Mouse (Mus musculus) cerebellum, adult 2 months (tissue): ENCODE results near the gene Gzmm.

Experiments
- CTCF ChIP-seq: fragments of 200-500 bp; IDR thresholded peaks from 2 replicates; pipeline ENCODE4 v1.5.1; 2011; ENCODE audit warnings: low read depth, mild to moderate bottlenecking, control low read depth, low read length, moderate library complexity, borderline replicate concordance; ENCODE audit not compliant: insufficient read depth
- POLR2A ChIP-seq: fragments of 200-500 bp; IDR thresholded peaks from 2 replicates; pipeline ENCODE4 v1.6.1; 2011; ENCODE audit warnings: low read length, control low read depth, borderline replicate concordance; ENCODE audit not compliant: insufficient read depth

DNA sequence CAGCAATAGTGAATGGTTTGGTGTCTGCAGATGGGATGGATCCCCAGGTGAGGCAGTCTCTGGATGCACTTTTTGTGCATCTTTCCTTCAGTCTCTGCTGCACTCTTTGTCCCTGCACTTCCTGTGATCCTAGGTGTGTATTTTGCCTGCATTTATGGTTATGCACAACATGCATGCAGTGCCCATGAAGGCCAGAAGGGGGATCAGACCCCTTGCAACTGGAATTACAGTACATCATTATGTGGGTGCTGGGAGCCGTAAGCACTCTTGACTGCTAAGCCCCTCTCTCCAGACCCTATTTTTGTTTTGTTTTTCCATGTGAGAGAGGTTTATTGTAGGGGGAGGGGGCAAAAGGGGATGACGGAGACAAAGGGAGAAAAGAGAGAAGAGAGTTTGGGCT, 28.5 kb upstream of the Gzmm start:
- TF ChIP-seq POLR2A (no peak), CTCF (0 out of 2 replicates have a peak, but pooled peaks have one; percentile 9)
